Mouse (Mus musculus) ES-Bruce4 (cell line): Measurements from ENCODE around the gene Utp4.

ENCODE experiments used
- CTCF ChIP-seq: IDR thresholded peaks from one replicate; pipeline ENCODE4 v1.8.1; 2011; ENCODE audit warnings: low read depth, low read length
- EP300 ChIP-seq: IDR thresholded peaks from 2 replicates; pipeline ENCODE4 v1.6.1; 2011; ENCODE audit warnings: low read depth, low read length; ENCODE audit not compliant: insufficient read depth
- POLR2A ChIP-seq: IDR thresholded peaks from one replicate; pipeline ENCODE4 v1.8.1; 2011; ENCODE audit warnings: low read length; ENCODE audit not compliant: insufficient read depth

GRCm38 (mm10) chr8:106919721-106920394 is 26.4 kb downstream of the Utp4 start:
- TF ChIP-seq POLR2A (no peak), CTCF (no peak), EP300 (no peak)
